Mouse (Mus musculus) megakaryocyte-erythroid progenitor cell, adult 5 weeks (primary cell): Measurements from ENCODE around the gene Zik1. TPM values are rescaled to one million over a fixed set of nuclear protein-coding genes. Genes with fewer than 3 reads are reported as not detected.

ENCODE experiments used
- polyA plus RNA-seq: library from polyadenylated mRNA; stranded (reverse); fragments of >175 nt; gene quantifications from 2 replicates; pipeline ENCODE4 v1.2.3, GENCODE M21; 2012

Zik1 gene
- 0.03 and 0.17 TPM in 2 replicates for polyA plus RNA-seq

GRCm38 (mm10) chr7:10494786-10495521 lies at the start of gene Zik1:
Gene Zik1 (minus strand): TSS chr7:10495394.

GRCm38 (mm10) chr7:10443031-10443430 lies 52.2 kb downstream of the Zik1 start, which contains the start of gene Vmn1r67:
Gene Vmn1r67 (plus strand): TSS chr7:10443331.

Other genes with a start within 250 kb of the Zik1 start
- gene Vmn1r66, start 217.4 kb downstream of the Zik1 start, polyA plus RNA-seq: not detected in 2 replicates
- gene Vmn1r67, start 52.1 kb downstream of the Zik1 start, polyA plus RNA-seq: not detected in 2 replicates
- gene Vmn1r68, start 63.1 kb upstream of the Zik1 start, polyA plus RNA-seq: 0.01 TPM in 1 of 2 replicates, not detected in the other
- gene Vmn1r69, start 118.3 kb upstream of the Zik1 start, polyA plus RNA-seq: not detected in 2 replicates
- not detected in 2 replicates for gene Vmn1r70, start 136.1 kb upstream of the Zik1 start, polyA plus RNA-seq
- gene Nlrp4b, start 192.4 kb upstream of the Zik1 start, polyA plus RNA-seq: not detected in 2 replicates